Mouse (Mus musculus): ENCODE measurements around the gene Knl1. TPM values are rescaled to one million over a fixed set of nuclear protein-coding genes. Genes with fewer than 3 reads are reported as not detected.

Knl1 gene
- polyA plus RNA-seq, 2 experiments from 2014 or later: 3.5 to 13.5 TPM

Other genes with a start within 250 kb of the Knl1 start
- 10 to 100 TPM; 12.8 to 15.2 TPM for gene Knstrn, start 233.1 kb upstream of the Knl1 start, polyA plus RNA-seq (2017; shearing (Covaris generic))
- gene Ivd, start 185.2 kb upstream of the Knl1 start, polyA plus RNA-seq (2017; shearing (Covaris generic)): 10 to 100 TPM; 45.7 to 58.8 TPM
- 1 to 10 TPM; 2.5 to 3.8 TPM for gene Bahd1, start 146.7 kb upstream of the Knl1 start, polyA plus RNA-seq (2017; shearing (Covaris generic))
- gene Chst14, start 120.6 kb upstream of the Knl1 start, polyA plus RNA-seq (2017; shearing (Covaris generic)): 1 to 10 TPM in 1 of 2 experiments, under 1 TPM in 1; 0.96 to 1.5 TPM
- gene Ccdc32, start 17.7 kb upstream of the Knl1 start, polyA plus RNA-seq (2017; shearing (Covaris generic)): 10 to 100 TPM; 24.2 to 30.7 TPM
- 1 to 10 TPM; 1.3 to 2.3 TPM for gene Rpusd2, start 12.3 kb upstream of the Knl1 start, polyA plus RNA-seq (2017; shearing (Covaris generic))
- 1 to 10 TPM; 3.6 to 4.6 TPM for gene Rad51, start 65.7 kb downstream of the Knl1 start, polyA plus RNA-seq (2017; shearing (Covaris generic))
- 10 to 100 TPM; 15.9 to 20.8 TPM for gene Rmdn3, start 109.9 kb downstream of the Knl1 start, polyA plus RNA-seq (2017; shearing (Covaris generic))
- not detected for gene Gchfr, start 120.7 kb downstream of the Knl1 start, polyA plus RNA-seq (2017; shearing (Covaris generic))
- under 1 TPM; 0.38 to 0.57 TPM for gene Gm14137, start 127.4 kb downstream of the Knl1 start, polyA plus RNA-seq (2017; shearing (Covaris generic))
- 10 to 100 TPM; 54.5 to 71.7 TPM for gene Zfyve19, start 161.5 kb downstream of the Knl1 start, polyA plus RNA-seq (2017; shearing (Covaris generic))
- 10 to 100 TPM; 16.0 to 16.6 TPM for gene Dnajc17, start 161.7 kb downstream of the Knl1 start, polyA plus RNA-seq (2017; shearing (Covaris generic))
- not detected for gene Ppp1r14d, start 182.8 kb downstream of the Knl1 start, polyA plus RNA-seq (2017; shearing (Covaris generic))
- gene Spint1, start 190.2 kb downstream of the Knl1 start, polyA plus RNA-seq (2017; shearing (Covaris generic)): not detected
- gene Rhov, start 224.2 kb downstream of the Knl1 start, polyA plus RNA-seq (2017; shearing (Covaris generic)): not detected
- 10 to 100 TPM in 1 of 2 experiments, 1 to 10 TPM in 1; 4.7 to 13.0 TPM for gene Vps18, start 241.6 kb downstream of the Knl1 start, polyA plus RNA-seq (2017; shearing (Covaris generic))

All from CD4-positive, CD25-positive, alpha-beta regulatory T cell, adult 4 months (primary cell).